ENCODE assay signal across 22 mouse cellular contexts in the genomic region with DNA sequence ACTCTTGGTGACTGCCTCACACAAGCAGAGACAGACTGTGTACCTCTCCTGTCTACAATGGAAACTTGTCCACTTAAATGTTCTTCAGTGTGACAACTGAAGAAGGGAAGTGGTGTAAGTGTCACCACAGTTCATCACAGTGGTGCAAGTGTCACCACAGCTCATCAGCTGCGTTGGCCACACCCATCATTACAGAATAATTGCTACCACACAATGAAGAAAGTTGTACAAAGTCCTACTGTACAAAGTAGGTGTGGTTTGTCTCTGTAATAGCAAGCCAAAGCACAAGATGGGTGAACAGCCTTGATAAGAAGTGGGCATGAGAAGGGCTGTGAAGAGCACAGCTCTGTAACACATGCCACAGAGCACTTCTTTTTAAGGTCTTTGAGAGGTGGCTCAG. TPM values are rescaled to one million over a fixed set of nuclear protein-coding genes. Genes with fewer than 3 reads are reported as not detected.
DNase-seq lines count a peak whose midpoint lies in the region; ATAC-seq and TF ChIP-seq lines count a peak whose summit lies in the region.
"Had no signal": no experiment of that assay in that cellular context is flagged by ENCODE, and none has a peak within 500 bp of the region (broad histone marks: within the 10 kb centered on the region; RNA-seq: fewer than 3 reads in every experiment).

No protein-coding gene starts in this region.

- no peak overlapping the region for H3K9ac ChIP-seq in forebrain, embryonic 15.5 days (replicated peaks)
- H3K9ac ChIP-seq: lung, embryonic 14.5 days; midbrain, embryonic 12.5 days had no signal

- H3K36me3 ChIP-seq in testis, adult 2 months (ENCODE audit: control insufficient read depth, insufficient read depth, low read length) = no peaks in the 10 kb centered on the region
- no peaks in the 10 kb centered on the region for H3K36me3 ChIP-seq in forebrain, embryonic 15.5 days
- H3K36me3 ChIP-seq: midbrain, embryonic 12.5 days had no signal

- H3K4me2 ChIP-seq in forebrain, embryonic 15.5 days (replicated peaks) = no peak overlapping the region
- H3K4me2 ChIP-seq: lung, embryonic 14.5 days; midbrain, embryonic 12.5 days had no signal

- DNase-seq in testis, postnatal 10 days (ENCODE audit: low spot score) = no peak
- DNase-seq in induced T-regulatory cell, adult 2 months (ENCODE audit: low read depth) = peak; percentile 78
- DNase-seq in left cerebral cortex, postnatal 4 days = no peak
- no peak for DNase-seq in layer of hippocampus, postnatal 10 days (ENCODE audit: low spot score in 2 of 2)
- DNase-seq in kidney, adult 9 months = no peak
- DNase-seq: adrenal gland, postnatal 25 days; cerebellum, adult 11 months; embryo, embryonic 11 days; heart, adult 11 months; heart, postnatal 10 days; kidney, postnatal 25 days; lung, embryonic 14.5 days; right cerebral cortex, adult 18-20 months; thymus, postnatal 4 days had no signal

- ATAC-seq in megakaryocyte, adult 5-6 weeks (ENCODE audit: poor library complexity, severe bottlenecking) = peak; percentile 93
- ATAC-seq in forebrain, embryonic 15.5 days (replicated peaks) = no peak
- ATAC-seq: hindbrain, embryonic 16.5 days had no signal

- 0 out of 2 replicates have a peak, but pooled peaks cover 2% of the 10 kb centered on the region for H3K4me1 ChIP-seq in testis, adult 2 months (ENCODE audit: control insufficient read depth, insufficient read depth, low read length)
- H3K4me1 ChIP-seq in forebrain, embryonic 15.5 days = peaks cover 5% of the 10 kb centered on the region

- no peak for TF ChIP-seq POLR2A in testis, adult 2 months (IDR thresholded peaks at IDR 0.05; ENCODE audit: control insufficient read depth, low read depth, low read length)

- no peaks in the 10 kb centered on the region for H3K9me3 ChIP-seq in forebrain, embryonic 15.5 days
- H3K9me3 ChIP-seq: midbrain, embryonic 12.5 days had no signal

- H3K27ac ChIP-seq in testis, adult 2 months (ENCODE audit: control insufficient read depth, insufficient read depth, low read depth, low read length) = no peak overlapping the region
- no peak overlapping the region for H3K27ac ChIP-seq in forebrain, embryonic 15.5 days (replicated peaks)
- H3K27ac ChIP-seq: midbrain, embryonic 12.5 days had no signal

- intact Hi-C loops in left cerebral cortex, postnatal 4 days (cut with DNase I) = no loop called here

- WGBS in forebrain, embryonic 15.5 days = 89% methylated on average over 1 of the region's 1 CpGs

- no peaks in the 10 kb centered on the region for H3K27me3 ChIP-seq in testis, adult 2 months (ENCODE audit: control insufficient read depth, insufficient read depth, low read length)
- no peaks in the 10 kb centered on the region for H3K27me3 ChIP-seq in forebrain, embryonic 15.5 days
- H3K27me3 ChIP-seq: midbrain, embryonic 12.5 days had no signal

- peak overlapping the region; percentile 26; the same call in 1 of the 2 replicates for H3K4me3 ChIP-seq in testis, adult 2 months (ENCODE audit: control insufficient read depth, low read depth, low read length)
- no peak overlapping the region for H3K4me3 ChIP-seq in forebrain, embryonic 15.5 days
- H3K4me3 ChIP-seq: erythroblast, embryonic 14.5 days; midbrain, embryonic 12.5 days had no signal

- TF ChIP-seq CTCF in testis, adult 2 months (IDR thresholded peaks at IDR 0.05; ENCODE audit: control insufficient read depth, insufficient read depth, insufficient replicate concordance, low read depth, low read length) = no peak

RNA-seq across cellular contexts. Expression of a gene that starts 33.0 kb away (rescaled TPM):
- polyA plus RNA-seq in testis, adult 2 months (2012; rRNA removed) = 4.2 and 7.1 TPM in 2 replicates
- not detected in 2 replicates for total RNA-seq in megakaryocyte, adult 5-6 weeks (2015)
- 0.59 TPM in 1 of 2 replicates, not detected in the other for total RNA-seq in megakaryocyte, adult 5-6 weeks (2017)
- 1 to 10 TPM in 1 of 2 experiments, not detected in 1; 1.0 TPM for total RNA-seq in left cerebral cortex, postnatal 4 days (2021)
- total RNA-seq in layer of hippocampus, postnatal 10 days (2021) = not detected
- not detected in 2 replicates for polyA plus RNA-seq in forebrain, embryonic 15.5 days (2015; fragmentation: Nextera tagmentation; extraction: Ambion mirVana)
- total RNA-seq: adrenal gland, postnatal 25 days had no signal
- polyA plus RNA-seq: frontal cortex, adult 2 months; hindbrain, embryonic 16.5 days; lung, embryonic 14.5 days; midbrain, embryonic 12.5 days; neural tube, embryonic 14.5 days had no signal

RNA-seq across cellular contexts. Expression of a gene that starts 45.3 kb away (rescaled TPM):
- 74.4 and 86.7 TPM in 2 replicates for polyA plus RNA-seq in testis, adult 2 months (2012; rRNA removed)
- total RNA-seq in megakaryocyte, adult 5-6 weeks (2015) = 35.0 and 39.1 TPM in 2 replicates
- total RNA-seq in megakaryocyte, adult 5-6 weeks (2017) = 33.8 and 34.4 TPM in 2 replicates
- 10 to 100 TPM; 10.5 to 10.7 TPM for total RNA-seq in left cerebral cortex, postnatal 4 days (2021)
- 10 to 100 TPM; 20.7 to 25.5 TPM for total RNA-seq in layer of hippocampus, postnatal 10 days (2021)
- 8.0 TPM in 2 replicates for polyA plus RNA-seq in forebrain, embryonic 15.5 days (2015; fragmentation: Nextera tagmentation; extraction: Ambion mirVana)

RNA-seq across cellular contexts. Expression of a gene that starts 47.7 kb away (rescaled TPM):
- polyA plus RNA-seq in testis, adult 2 months (2012; rRNA removed) = 12.2 and 14.5 TPM in 2 replicates
- 12.6 and 14.2 TPM in 2 replicates for total RNA-seq in megakaryocyte, adult 5-6 weeks (2015)
- total RNA-seq in megakaryocyte, adult 5-6 weeks (2017) = 17.1 and 19.6 TPM in 2 replicates
- 10 to 100 TPM; 18.5 to 20.1 TPM for total RNA-seq in left cerebral cortex, postnatal 4 days (2021)
- total RNA-seq in layer of hippocampus, postnatal 10 days (2021) = 10 to 100 TPM; 15.2 to 15.5 TPM
- polyA plus RNA-seq in forebrain, embryonic 15.5 days (2015; fragmentation: Nextera tagmentation; extraction: Ambion mirVana) = 14.9 and 15.7 TPM in 2 replicates
